Mouse (Mus musculus) limb, embryonic 11.5 days (tissue): ENCODE results near the gene 1810062G17Rik. TPM values are rescaled to one million over a fixed set of nuclear protein-coding genes. Genes with fewer than 3 reads are reported as not detected.
A peak's percentile ranks its signal among the peaks of the same experiment; 100 is the strongest.

Source experiments
- ATAC-seq: fragments of 200-750 bp; cut with Nextera tagmentation; 2 replicates; pipeline ENCODE4 v1.8.0; 2017; ENCODE audit warnings: low read depth; ENCODE audit not compliant: insufficient number of reproducible peaks, low FRiP score, low TSS enrichment
- DNase-seq: peaks from one replicate; pipeline ENCODE4 v3.0.0-alpha.2; 2015; ENCODE audit warnings: low spot score
- H3K27ac ChIP-seq: fragments of 300-500 bp; sonication (generic); replicated peaks from 2 replicates; pipeline ENCODE4 v1.5.1; 2014; ENCODE audit warnings: low read depth, mild to moderate bottlenecking, low read length
- H3K27me3 ChIP-seq: fragments of 300-500 bp; sonication (generic); 2 replicates; pipeline ENCODE4 v1.6.1; 2014; ENCODE audit warnings: mild to moderate bottlenecking, low read length, mixed read lengths; ENCODE audit not compliant: control insufficient read depth, insufficient read depth
- H3K36me3 ChIP-seq: fragments of 300-500 bp; sonication (generic); 2 replicates; pipeline ENCODE4 v1.6.1; 2014; ENCODE audit warnings: mild to moderate bottlenecking, low read length, moderate library complexity, mixed read lengths; ENCODE audit not compliant: control insufficient read depth, insufficient read depth
- H3K4me1 ChIP-seq: fragments of 300-500 bp; sonication (generic); 2 replicates; pipeline ENCODE4 v1.6.1; 2014; ENCODE audit warnings: low read length, mixed read lengths; ENCODE audit not compliant: control insufficient read depth, insufficient read depth
- H3K4me2 ChIP-seq: fragments of 300-500 bp; sonication (generic); 2 replicates; pipeline ENCODE4 v1.6.1; 2014; ENCODE audit warnings: low read depth, mild to moderate bottlenecking, moderate library complexity; ENCODE audit not compliant: severe bottlenecking
- H3K4me3 ChIP-seq: fragments of 300-500 bp; sonication (generic); 2 replicates; pipeline ENCODE4 v1.5.1; 2014; ENCODE audit warnings: low read depth, low read length
- H3K9ac ChIP-seq: fragments of 300-500 bp; sonication (generic); 2 replicates; pipeline ENCODE4 v1.6.1; 2014; ENCODE audit warnings: mild to moderate bottlenecking, low read length
- H3K9me3 ChIP-seq: fragments of 300-500 bp; sonication (generic); 2 replicates; pipeline ENCODE4 v1.6.1; 2016; ENCODE audit warnings: low read length; ENCODE audit not compliant: control insufficient read depth
- WGBS: fragments of 180-500 bp; shearing (Covaris S2); extraction: QIAGEN DNeasy Blood & Tissue Kit; methylation state at CpG from one replicate; pipeline ENCODE4 v1.1.7; 2014; 5-methylcytosine and 5-hydroxymethylcytosine counted together
- polyA plus RNA-seq: library from polyadenylated mRNA; unstranded; fragments of >200 nt; fragmentation: Nextera tagmentation; extraction: Ambion mirVana; gene quantifications from 2 replicates; pipeline ENCODE4 v1.2.1, GENCODE M21; 2014

1810062G17Rik gene
- polyA plus RNA-seq, 1 experiment from 2014 or later, result 0.61 TPM

GRCm38 (mm10) chr3:36480486-36480885, 4.7 kb downstream of the 1810062G17Rik start:
- Histone ChIP-seq H3K27me3 (no peaks in the 10 kb centered on the region), H3K9me3 (no peaks in the 10 kb centered on the region), H3K4me2 (no peak overlapping the region), H3K9ac (no peak overlapping the region), H3K27ac (no peak overlapping the region), H3K4me3 (no peak overlapping the region), H3K4me1 (peaks cover 7% of the 10 kb centered on the region; the same call in 1 of the 2 replicates), H3K36me3 (no peaks in the 10 kb centered on the region)
- 81% methylated on average over 2 of the region's 2 CpGs for WGBS
- no peak for DNase-seq
- no peak for ATAC-seq

- peak; percentile 30 for DNase-seq
- no peak for ATAC-seq
- H3K36me3 ChIP-seq, result no peaks in the 10 kb centered on the region
- peaks cover 5% of the 10 kb centered on the region; the same call in 1 of the 2 replicates for H3K4me1 ChIP-seq
- no peak overlapping the region for H3K4me2 ChIP-seq
- 0 out of 2 replicates have a peak overlapping the region, but pooled peaks have one; percentile 26 for H3K27ac ChIP-seq
- no peaks in the 10 kb centered on the region for H3K9me3 ChIP-seq
- H3K27me3 ChIP-seq, result no peaks in the 10 kb centered on the region
- WGBS, result 15% methylated on average over 11 of the region's 11 CpGs
- no peak overlapping the region for H3K4me3 ChIP-seq
- H3K9ac ChIP-seq, result no peak overlapping the region
Observed at GRCm38 (mm10) chr3:36481776-36482193, 6.0 kb downstream of the 1810062G17Rik start.

GRCm38 (mm10) chr3:36482940-36483339, 7.2 kb downstream of the 1810062G17Rik start:
- no peak overlapping the region for H3K4me3 ChIP-seq
- DNase-seq (no peak), ATAC-seq (no peak)
- 47% methylated on average over 9 of the region's 9 CpGs for WGBS
- no peaks in the 10 kb centered on the region for H3K9me3 ChIP-seq
- H3K36me3 ChIP-seq, result no peaks in the 10 kb centered on the region
- H3K27ac ChIP-seq, result no peak overlapping the region
- peaks cover 5% of the 10 kb centered on the region; the same call in 1 of the 2 replicates for H3K4me1 ChIP-seq
- no peak overlapping the region for H3K4me2 ChIP-seq
- H3K27me3 ChIP-seq, result no peaks in the 10 kb centered on the region
- H3K9ac ChIP-seq, result no peak overlapping the region

- Histone ChIP-seq H3K9me3 (no peaks in the 10 kb centered on the region), H3K9ac (no peak overlapping the region), H3K4me1 (peaks cover 5% of the 10 kb centered on the region; the same call in 1 of the 2 replicates), H3K27ac (no peak overlapping the region), H3K4me3 (no peak overlapping the region), H3K36me3 (no peaks in the 10 kb centered on the region), H3K27me3 (no peaks in the 10 kb centered on the region), H3K4me2 (no peak overlapping the region)
- ATAC-seq, result no peak
- no peak for DNase-seq
- 84% methylated on average over 4 of the region's 4 CpGs for WGBS
Observed at GRCm38 (mm10) chr3:36484292-36484691, 8.6 kb downstream of the 1810062G17Rik start.

- Histone ChIP-seq H3K27me3 (no peaks in the 10 kb centered on the region), H3K4me3 (no peak overlapping the region), H3K4me2 (no peak overlapping the region), H3K4me1 (peaks cover 5% of the 10 kb centered on the region; the same call in 1 of the 2 replicates), H3K9me3 (no peaks in the 10 kb centered on the region), H3K9ac (no peak overlapping the region), H3K27ac (no peak overlapping the region), H3K36me3 (no peaks in the 10 kb centered on the region)
- ATAC-seq (no peak), DNase-seq (no peak)
- 61% methylated on average over 6 of the region's 6 CpGs for WGBS
Observed at GRCm38 (mm10) chr3:36486176-36486575, 10.4 kb downstream of the 1810062G17Rik start.

- H3K4me1 ChIP-seq, result 0 out of 2 replicates have a peak, but pooled peaks cover under 1% of the 10 kb centered on the region
- H3K36me3 ChIP-seq, result no peaks in the 10 kb centered on the region
- no peaks in the 10 kb centered on the region for H3K9me3 ChIP-seq
- DNase-seq (no peak), ATAC-seq (no peak)
- whole genome bisulfite sequencing, result 92% methylated on average over 6 of the region's 6 CpGs
- no peak overlapping the region for H3K27ac ChIP-seq
- H3K4me2 ChIP-seq, result no peak overlapping the region
- H3K9ac ChIP-seq, result no peak overlapping the region
- no peaks in the 10 kb centered on the region for H3K27me3 ChIP-seq
- no peak overlapping the region for H3K4me3 ChIP-seq
Observed at GRCm38 (mm10) chr3:36486881-36487280, 11.1 kb downstream of the 1810062G17Rik start.

GRCm38 (mm10) chr3:36488367-36488766, 12.6 kb downstream of the 1810062G17Rik start:
- Histone ChIP-seq H3K4me1 (no peaks in the 10 kb centered on the region), H3K4me2 (no peak overlapping the region), H3K36me3 (no peaks in the 10 kb centered on the region), H3K9me3 (no peaks in the 10 kb centered on the region), H3K9ac (no peak overlapping the region), H3K27me3 (no peaks in the 10 kb centered on the region), H3K4me3 (no peak overlapping the region), H3K27ac (no peak overlapping the region)
- ATAC-seq (no peak), DNase-seq (no peak)
- WGBS, result 83% methylated on average over 1 of the region's 1 CpGs

GRCm38 (mm10) chr3:36488899-36489589, 13.3 kb downstream of the 1810062G17Rik start:
- no peak for ATAC-seq
- no peak overlapping the region for H3K4me2 ChIP-seq
- H3K27ac ChIP-seq, result no peak overlapping the region
- no peaks in the 10 kb centered on the region for H3K36me3 ChIP-seq
- H3K4me3 ChIP-seq, result no peak overlapping the region
- no peak overlapping the region for H3K9ac ChIP-seq
- no peaks in the 10 kb centered on the region for H3K9me3 ChIP-seq
- no peaks in the 10 kb centered on the region for H3K27me3 ChIP-seq
- no peak for DNase-seq
- H3K4me1 ChIP-seq, result no peaks in the 10 kb centered on the region
- 91% methylated on average over 6 of the region's 6 CpGs for WGBS

- Histone ChIP-seq H3K4me3 (no peak overlapping the region), H3K4me2 (no peak overlapping the region), H3K9ac (no peak overlapping the region), H3K9me3 (no peaks in the 10 kb centered on the region), H3K27me3 (no peaks in the 10 kb centered on the region), H3K4me1 (no peaks in the 10 kb centered on the region), H3K36me3 (no peaks in the 10 kb centered on the region), H3K27ac (no peak overlapping the region)
- ATAC-seq (no peak), DNase-seq (no peak)
- 92% methylated on average over 1 of the region's 1 CpGs for WGBS
Observed at GRCm38 (mm10) chr3:36489590-36489910, 13.8 kb downstream of the 1810062G17Rik start.
